In the genomic region with DNA sequence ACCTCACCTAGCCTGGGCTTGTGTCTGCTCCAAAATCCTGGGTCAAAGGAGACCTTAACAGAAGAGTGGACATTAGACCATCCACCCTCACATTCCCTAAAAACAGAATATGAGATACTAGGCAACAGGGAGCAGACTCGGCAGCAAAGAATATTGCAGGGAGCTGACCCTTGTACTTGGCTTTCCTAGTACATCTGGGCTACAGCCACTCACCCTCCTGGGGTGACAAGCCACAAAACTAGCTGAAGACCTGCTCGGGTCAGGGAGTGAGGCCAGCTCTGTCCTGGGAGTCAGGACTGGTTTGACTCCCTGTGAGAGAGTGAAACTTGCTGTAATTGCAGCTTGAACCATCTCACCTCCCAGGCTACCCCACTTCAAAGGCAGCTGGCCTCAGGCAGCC, we compare ENCODE assay signal across 18 mouse cellular contexts. TPM values are rescaled to one million over a fixed set of nuclear protein-coding genes. Genes with fewer than 3 reads are reported as not detected.
"Had no signal": no experiment of that assay in that cellular context is flagged by ENCODE, and none has a peak within 500 bp of the region (broad histone marks: within the 10 kb centered on the region; RNA-seq: fewer than 3 reads in every experiment).

No protein-coding gene starts in this region.

- H3K27ac ChIP-seq: layer of hippocampus, adult 2 months; liver, embryonic 14.5 days; midbrain, embryonic 15.5 days; neural tube, embryonic 12.5 days had no signal

- H3K4me2 ChIP-seq: midbrain, embryonic 15.5 days; neural tube, embryonic 12.5 days had no signal

- H3K9ac ChIP-seq: liver, embryonic 14.5 days; midbrain, embryonic 15.5 days; neural tube, embryonic 12.5 days had no signal

- ATAC-seq: intestine, postnatal 0 days; midbrain, embryonic 15.5 days had no signal

- H3K36me3 ChIP-seq: midbrain, embryonic 15.5 days; neural tube, embryonic 12.5 days had no signal

- H3K27me3 ChIP-seq: midbrain, embryonic 15.5 days; neural tube, embryonic 12.5 days had no signal

- DNase-seq: kidney, postnatal 10 days; kidney, postnatal 4 days; lung, adult 18-20 months; lung, postnatal 10 days; thymus, adult 18-20 months; thymus, postnatal 14 days had no signal

- H3K4me3 ChIP-seq: layer of hippocampus, adult 2 months; midbrain, embryonic 15.5 days; neural tube, embryonic 12.5 days had no signal

- H3K9me3 ChIP-seq: midbrain, embryonic 15.5 days; neural tube, embryonic 12.5 days had no signal

RNA-seq across cellular contexts. Expression of gene Egfl7, which starts 40.3 kb away (rescaled TPM):
- total RNA-seq: monocyte, adult 5-6 weeks had no signal

RNA-seq across cellular contexts. Expression of gene Gm20532, which starts 46.9 kb away (rescaled TPM):
- total RNA-seq: layer of hippocampus, adult 2 months; layer of hippocampus, postnatal 10 days; left cerebral cortex, postnatal 36 days; monocyte, adult 5-6 weeks; neutrophil, adult 5-6 weeks had no signal
- polyA plus RNA-seq: intestine, postnatal 0 days; kidney, embryonic 14.5 days; limb, embryonic 14.5 days; liver, embryonic 14.5 days; midbrain, embryonic 15.5 days; neural tube, embryonic 12.5 days; stomach, embryonic 14.5 days had no signal
